Mouse (Mus musculus): Measurements from ENCODE around the gene Hpse2. TPM values are rescaled to one million over a fixed set of nuclear protein-coding genes. Genes with fewer than 3 reads are reported as not detected.
A peak's percentile ranks its signal among the peaks of the same experiment; 100 is the strongest.
"Not testable (repeated sequence)": the region's sequence is repeated elsewhere in the genome, so short reads cannot be mapped to it uniquely, and the experiment has no call there.

Hpse2 gene
- polyA plus RNA-seq, 1 experiment: not detected

- Histone ChIP-seq H3K79me2 (ENCODE audit: control insufficient read depth, insufficient read depth) (no peaks in the 10 kb centered on the region), H3K4me3 (no peak overlapping the region), H3K4me2 (ENCODE audit: low read depth) (no peak overlapping the region), H3K27me3 (ENCODE audit: control insufficient read depth, insufficient read depth, insufficient read length) (peaks cover 19% of the 10 kb centered on the region), H3K36me3 (ENCODE audit: control insufficient read depth, insufficient read depth) (no peaks in the 10 kb centered on the region), H3ac (ENCODE audit: control insufficient read depth, insufficient read length) (no peak overlapping the region)
- no peak for TF ChIP-seq TCF3 (IDR thresholded peaks at IDR 0.05; ENCODE audit: insufficient read length, low read depth)
- TF ChIP-seq REST (IDR thresholded peaks at IDR 0.05; ENCODE audit: insufficient read depth, insufficient read length): no peak
- TF ChIP-seq POLR2AphosphoS2 (IDR thresholded peaks at IDR 0.05; ENCODE audit: insufficient read length, low read depth): no peak
- no peak for TF ChIP-seq MAX (IDR thresholded peaks at IDR 0.05; ENCODE audit: low read depth)
- TF ChIP-seq MYOG (IDR thresholded peaks at IDR 0.05; ENCODE audit: control insufficient read depth in 1 of 3, insufficient read depth in 1 of 3, insufficient read length in 2 of 3, low read depth in 2 of 3): no peak
- TF ChIP-seq USF1 (IDR thresholded peaks at IDR 0.05; ENCODE audit: low read depth): no peak
- no peak for TF ChIP-seq MYOD1 (IDR thresholded peaks at IDR 0.05; ENCODE audit: control insufficient read depth in 1 of 3, insufficient read length in 2 of 3, low read depth in 2 of 3)
- no peak for TF ChIP-seq CEBPB (IDR thresholded peaks at IDR 0.05; ENCODE audit: insufficient read depth, poor library complexity, severe bottlenecking)
- TF ChIP-seq E2F4 (IDR thresholded peaks at IDR 0.05; ENCODE audit: insufficient read depth): no peak
- TF ChIP-seq POLR2A (IDR thresholded peaks at IDR 0.05; ENCODE audit: insufficient read length, low read depth): no peak
- no peak for TF ChIP-seq TCF12 (IDR thresholded peaks at IDR 0.05; ENCODE audit: insufficient read depth, poor library complexity, severe bottlenecking)
- no peak for TF ChIP-seq SRF (IDR thresholded peaks at IDR 0.05; ENCODE audit: control insufficient read depth, insufficient read length, low read depth)
Measured at GRCm38 (mm10) chr19:42788311-42788710, 599.8 kb downstream of the Hpse2 start.

DNA sequence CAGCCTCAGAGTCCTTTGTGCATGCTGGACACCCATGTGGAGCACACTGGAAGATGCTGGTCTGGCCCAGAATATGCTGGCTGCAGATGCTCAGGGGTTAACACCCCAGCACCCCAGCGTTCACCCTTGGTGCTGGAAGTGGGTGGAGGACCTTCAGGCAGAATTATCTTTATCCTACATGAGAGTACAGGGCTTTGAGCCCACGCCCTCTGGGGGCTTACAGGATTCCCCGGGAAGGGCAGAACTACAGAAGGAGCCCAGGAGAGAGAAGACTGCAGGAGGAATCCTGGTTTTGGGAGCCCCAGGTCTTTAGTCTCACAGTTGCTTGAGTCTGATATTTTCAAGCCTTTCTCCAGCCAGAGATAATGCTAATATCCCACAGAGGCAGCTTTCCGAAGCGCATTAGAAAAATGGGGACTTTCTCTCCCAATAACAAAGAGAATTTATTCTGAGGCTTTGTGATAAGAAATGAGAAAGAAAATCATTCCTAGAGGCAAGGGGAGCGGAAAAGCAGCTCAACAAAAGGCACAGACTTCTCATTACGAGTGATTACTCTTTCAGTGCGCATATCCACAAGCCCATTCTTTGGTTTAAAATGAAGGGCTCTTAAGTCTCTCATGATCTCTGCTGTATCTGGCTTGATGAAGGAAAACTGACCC, 602.5 kb downstream of the Hpse2 start:
- H3K27me3 ChIP-seq (ENCODE audit: control insufficient read depth, insufficient read depth, insufficient read length): peaks cover 14% of the 10 kb centered on the region
- H3K4me2 ChIP-seq (ENCODE audit: low read depth): no peak overlapping the region
- H3K4me3 ChIP-seq: no peak overlapping the region
- H3ac ChIP-seq (ENCODE audit: control insufficient read depth, insufficient read length): no peak overlapping the region
- no peaks in the 10 kb centered on the region for H3K36me3 ChIP-seq (ENCODE audit: control insufficient read depth, insufficient read depth)
- H3K79me2 ChIP-seq (ENCODE audit: control insufficient read depth, insufficient read depth): no peaks in the 10 kb centered on the region
- TF ChIP-seq USF1 (IDR thresholded peaks at IDR 0.05; ENCODE audit: low read depth) (no peak), MYOD1 (IDR thresholded peaks at IDR 0.05; ENCODE audit: control insufficient read depth in 1 of 3, insufficient read length in 2 of 3, low read depth in 2 of 3) (no peak), POLR2A (IDR thresholded peaks at IDR 0.05; ENCODE audit: insufficient read length, low read depth) (no peak), CEBPB (IDR thresholded peaks at IDR 0.05; ENCODE audit: insufficient read depth, poor library complexity, severe bottlenecking) (no peak), REST (IDR thresholded peaks at IDR 0.05; ENCODE audit: insufficient read depth, insufficient read length) (no peak), MYOG (IDR thresholded peaks at IDR 0.05; ENCODE audit: control insufficient read depth in 1 of 3, insufficient read depth in 1 of 3, insufficient read length in 2 of 3, low read depth in 2 of 3) (no peak), MAX (IDR thresholded peaks at IDR 0.05; ENCODE audit: low read depth) (no peak), TCF3 (IDR thresholded peaks at IDR 0.05; ENCODE audit: insufficient read length, low read depth) (no peak), SRF (IDR thresholded peaks at IDR 0.05; ENCODE audit: control insufficient read depth, insufficient read length, low read depth) (no peak)

DNA sequence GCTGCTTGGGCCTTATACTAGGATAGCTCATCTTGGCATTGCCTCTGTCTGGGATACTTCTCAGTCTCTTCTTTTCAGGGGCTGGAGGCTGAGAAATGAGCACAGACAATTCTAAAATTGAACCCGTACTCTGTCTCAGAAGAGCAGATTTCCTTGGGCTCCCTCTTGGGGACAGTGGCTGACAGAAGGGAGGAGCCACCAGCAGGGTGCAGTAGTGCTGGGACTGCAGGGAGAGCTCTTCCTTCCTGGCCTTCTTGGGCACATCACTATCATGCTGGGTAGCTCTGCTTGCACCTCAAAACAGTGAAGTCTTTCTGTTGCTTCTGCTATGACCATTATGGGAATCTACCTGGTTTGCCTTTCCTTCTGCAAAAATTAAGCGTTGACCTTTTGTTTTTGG, 603.0 kb downstream of the Hpse2 start:
- H3K27me3 ChIP-seq (ENCODE audit: control insufficient read depth, insufficient read depth, insufficient read length): peaks cover 9% of the 10 kb centered on the region
- no peaks in the 10 kb centered on the region for H3K36me3 ChIP-seq (ENCODE audit: control insufficient read depth, insufficient read depth)
- TF ChIP-seq CEBPB (IDR thresholded peaks at IDR 0.05; ENCODE audit: insufficient read depth, poor library complexity, severe bottlenecking) (no peak), REST (IDR thresholded peaks at IDR 0.05; ENCODE audit: insufficient read depth, insufficient read length) (no peak), TCF12 (IDR thresholded peaks at IDR 0.05; ENCODE audit: insufficient read depth, poor library complexity, severe bottlenecking) (no peak), TCF3 (IDR thresholded peaks at IDR 0.05; ENCODE audit: insufficient read length, low read depth) (no peak), MYOD1 (IDR thresholded peaks at IDR 0.05; ENCODE audit: control insufficient read depth in 1 of 3, insufficient read length in 2 of 3, low read depth in 2 of 3) (no peak)
- H3K4me3 ChIP-seq: no peak overlapping the region
- no peak overlapping the region for H3K4me2 ChIP-seq (ENCODE audit: low read depth)
- no peaks in the 10 kb centered on the region for H3K79me2 ChIP-seq (ENCODE audit: control insufficient read depth, insufficient read depth)
- no peak overlapping the region for H3ac ChIP-seq (ENCODE audit: control insufficient read depth, insufficient read length)

- not testable (repeated sequence) for H3K27me3 ChIP-seq (ENCODE audit: control insufficient read depth, insufficient read depth, insufficient read length); H3K36me3 ChIP-seq (ENCODE audit: control insufficient read depth, insufficient read depth); H3K79me2 ChIP-seq (ENCODE audit: control insufficient read depth, insufficient read depth)
- Histone ChIP-seq H3ac (ENCODE audit: control insufficient read depth, insufficient read length) (peak overlapping the region; percentile 8), H3K4me3 (peak overlapping the region; percentile 31), H3K4me2 (ENCODE audit: low read depth) (peak overlapping the region; percentile 55)
Measured at GRCm38 (mm10) chr19:42780156-42780538, 608.0 kb downstream of the Hpse2 start.

- Histone ChIP-seq H3K4me2 (ENCODE audit: low read depth) (peak within 1 kb of the TSS; percentile 90), H3K27me3 (ENCODE audit: control insufficient read depth, insufficient read depth, insufficient read length) (no peaks in the 10 kb centered on the region), H3K4me3 (peak within 1 kb of the TSS; percentile 31), H3ac (ENCODE audit: control insufficient read depth, insufficient read length) (peak within 1 kb of the TSS; percentile 8), H3K36me3 (ENCODE audit: control insufficient read depth, insufficient read depth) (no peaks in the 10 kb centered on the region), H3K79me2 (ENCODE audit: control insufficient read depth, insufficient read depth) (no peaks in the 10 kb centered on the region)
- TF ChIP-seq POLR2AphosphoS2 (IDR thresholded peaks at IDR 0.05; ENCODE audit: insufficient read length, low read depth): peak; percentile 86
- TF ChIP-seq SRF (IDR thresholded peaks at IDR 0.05; ENCODE audit: control insufficient read depth, insufficient read length, low read depth): no peak
- peak in 1 of 3 experiments; percentile 43 for TF ChIP-seq MYOD1 (IDR thresholded peaks at IDR 0.05; ENCODE audit: control insufficient read depth in 1 of 3, insufficient read length in 2 of 3, low read depth in 2 of 3)
- no peak for TF ChIP-seq REST (IDR thresholded peaks at IDR 0.05; ENCODE audit: insufficient read depth, insufficient read length)
- TF ChIP-seq CEBPB (IDR thresholded peaks at IDR 0.05; ENCODE audit: insufficient read depth, poor library complexity, severe bottlenecking): no peak
- peak; percentile 83 for TF ChIP-seq POLR2A (IDR thresholded peaks at IDR 0.05; ENCODE audit: insufficient read length, low read depth)
- peak; percentile 95 for TF ChIP-seq USF1 (IDR thresholded peaks at IDR 0.05; ENCODE audit: low read depth)
- no peak for TF ChIP-seq TCF3 (IDR thresholded peaks at IDR 0.05; ENCODE audit: insufficient read length, low read depth)
- TF ChIP-seq MYOG (IDR thresholded peaks at IDR 0.05; ENCODE audit: control insufficient read depth in 1 of 3, insufficient read depth in 1 of 3, insufficient read length in 2 of 3, low read depth in 2 of 3): peak in 1 of 3 experiments; percentile 38
- no peak for TF ChIP-seq TCF12 (IDR thresholded peaks at IDR 0.05; ENCODE audit: insufficient read depth, poor library complexity, severe bottlenecking)
- no peak for TF ChIP-seq MAX (IDR thresholded peaks at IDR 0.05; ENCODE audit: low read depth)
- TF ChIP-seq E2F4 (IDR thresholded peaks at IDR 0.05; ENCODE audit: insufficient read depth): no peak
Measured at GRCm38 (mm10) chr19:42779531-42780155, 608.5 kb downstream of the Hpse2 start, which contains the start of gene Hps1. TSS of gene Hps1 (minus strand) at chr19:42779978.
